Mouse (Mus musculus): Measurements from ENCODE around the gene Cdkal1.

GRCm38 (mm10) chr13:29819910-29820583 is 35.4 kb downstream of the Cdkal1 start:
- no peak for TF ChIP-seq CTCF (IDR thresholded peaks at IDR 0.05; ENCODE audit: control insufficient read depth, insufficient read depth, low read length)
- no peak for TF ChIP-seq POLR2A (IDR thresholded peaks at IDR 0.05; ENCODE audit: borderline replicate concordance, control insufficient read depth, low read depth, low read length)
